11 mouse cellular contexts compared by ENCODE assay signal in the genomic region with DNA sequence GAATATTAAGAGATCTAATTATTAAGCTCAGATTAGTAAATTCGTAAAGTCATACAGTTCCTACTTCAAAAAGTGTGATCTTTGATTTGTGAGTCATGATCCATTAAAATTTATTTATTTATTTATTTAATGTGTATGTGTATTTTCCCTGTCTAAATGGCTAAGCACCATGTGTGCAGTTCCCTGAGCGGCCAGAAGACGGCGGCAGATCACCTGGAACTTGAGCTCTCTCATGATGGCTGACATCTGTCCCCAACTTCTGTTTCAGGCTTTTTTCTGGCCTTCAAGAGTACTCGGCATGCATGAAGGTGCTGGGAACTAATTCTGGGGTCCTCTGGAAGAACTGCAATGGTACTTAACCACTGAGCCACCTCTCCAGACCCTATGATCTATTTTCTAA. TPM values are rescaled to one million over a fixed set of nuclear protein-coding genes. Genes with fewer than 3 reads are reported as not detected.
A peak's percentile ranks its signal among the peaks of the same experiment; 100 is the strongest.
DNase-seq lines count a peak whose midpoint lies in the region; ATAC-seq and TF ChIP-seq lines count a peak whose summit lies in the region.
"Had no signal": no experiment of that assay in that cellular context is flagged by ENCODE, and none has a peak within 500 bp of the region (broad histone marks: within the 10 kb centered on the region; RNA-seq: fewer than 3 reads in every experiment).

No protein-coding gene starts in this region.

- H3K4me1 ChIP-seq in liver, embryonic 14.5 days (replicated peaks; ENCODE audit: control insufficient read depth in 2 of 2, insufficient read depth in 2 of 2, low read length in 1 of 2): no peaks in the 10 kb centered on the region
- no peaks in the 10 kb centered on the region for H3K4me1 ChIP-seq in liver, embryonic 11.5 days (replicated peaks; ENCODE audit: control insufficient read depth, insufficient read depth, low read length)
- no peaks in the 10 kb centered on the region for H3K4me1 ChIP-seq in bone marrow, adult 2 months (ENCODE audit: control insufficient read depth, insufficient read depth, low read length)
- H3K4me1 ChIP-seq: heart, embryonic 13.5 days had no signal

- H3K4me3 ChIP-seq in liver, embryonic 14.5 days (ENCODE audit: insufficient read depth in 1 of 2, low read depth in 2 of 2, low read length in 2 of 2): no peak overlapping the region
- H3K4me3 ChIP-seq in liver, embryonic 11.5 days (ENCODE audit: low read depth, low read length): no peak overlapping the region
- no peak overlapping the region for H3K4me3 ChIP-seq in bone marrow, adult 2 months (replicated peaks; ENCODE audit: control insufficient read depth, low read depth, low read length)
- H3K4me3 ChIP-seq: heart, embryonic 13.5 days; myocyte had no signal

- no peak overlapping the region for H3K27ac ChIP-seq in liver, embryonic 14.5 days
- no peak overlapping the region for H3K27ac ChIP-seq in liver, embryonic 11.5 days (ENCODE audit: low read depth, low read length)
- H3K27ac ChIP-seq in bone marrow, adult 2 months (ENCODE audit: control insufficient read depth, insufficient read depth, low read depth, low read length, poor library complexity): no peak overlapping the region
- H3K27ac ChIP-seq: heart, embryonic 13.5 days had no signal

- no peak for TF ChIP-seq POLR2A in bone marrow, adult 2 months (IDR thresholded peaks at IDR 0.05; ENCODE audit: borderline replicate concordance, control insufficient read depth, low read depth, low read length)

- ATAC-seq in liver, embryonic 14.5 days (ENCODE audit: insufficient read depth): no peak
- ATAC-seq in liver, embryonic 11.5 days (replicated peaks; ENCODE audit: low FRiP score): no peak
- ATAC-seq in erythroblast, adult 5-6 weeks (replicated peaks; ENCODE audit: low FRiP score, poor library complexity, severe bottlenecking): no peak
- ATAC-seq: activated CD4-positive, CD25-positive, alpha-beta regulatory T cell, adult 4 months had no signal

- no peaks in the 10 kb centered on the region for H3K36me3 ChIP-seq in liver, embryonic 14.5 days (replicated peaks; ENCODE audit: control insufficient read depth, insufficient read depth, low read depth)
- H3K36me3 ChIP-seq in liver, embryonic 11.5 days (ENCODE audit: control insufficient read depth, insufficient read depth, low read length): no peaks in the 10 kb centered on the region
- H3K36me3 ChIP-seq: heart, embryonic 13.5 days had no signal

- no peak overlapping the region for H3K9ac ChIP-seq in liver, embryonic 14.5 days (replicated peaks)
- H3K9ac ChIP-seq in liver, embryonic 11.5 days (ENCODE audit: low read depth, low read length): no peak overlapping the region
- H3K9ac ChIP-seq: heart, embryonic 13.5 days had no signal

- WGBS in liver, embryonic 14.5 days (ENCODE audit: insufficient replicate concordance): 70% methylated on average over 5 of the region's 5 CpGs
- WGBS in liver, embryonic 11.5 days: 87% methylated on average over 5 of the region's 5 CpGs
- 90% methylated on average over 5 of the region's 5 CpGs for WGBS in bone marrow, adult 2 months

- no peaks in the 10 kb centered on the region for H3K27me3 ChIP-seq in liver, embryonic 14.5 days (ENCODE audit: control insufficient read depth, insufficient read depth, low read length)
- H3K27me3 ChIP-seq in liver, embryonic 11.5 days (replicated peaks; ENCODE audit: control insufficient read depth, insufficient read depth, low read length): no peaks in the 10 kb centered on the region
- H3K27me3 ChIP-seq: heart, embryonic 13.5 days had no signal

- no peaks in the 10 kb centered on the region for H3K9me3 ChIP-seq in liver, embryonic 14.5 days (ENCODE audit: control insufficient read depth, low read length)
- peaks cover 4% of the 10 kb centered on the region; the same call in 1 of the 2 replicates for H3K9me3 ChIP-seq in liver, embryonic 11.5 days (ENCODE audit: control insufficient read depth, low read length)

- no peak overlapping the region for H3K4me2 ChIP-seq in liver, embryonic 14.5 days (ENCODE audit: low read depth)
- H3K4me2 ChIP-seq in liver, embryonic 11.5 days: no peak overlapping the region
- H3K4me2 ChIP-seq: heart, embryonic 13.5 days had no signal

- peak; percentile 51 for DNase-seq in heart, adult 11 months
- no peak for DNase-seq in heart, postnatal 36 days
- no peak for DNase-seq in liver, embryonic 14.5 days (ENCODE audit: low read depth in 3 of 3, low spot score in 3 of 3)
- DNase-seq in liver, embryonic 11.5 days (ENCODE audit: low spot score): no peak
- DNase-seq in 416B (ENCODE audit: low read depth): peak; percentile 33
- no peak for DNase-seq in adrenal gland, postnatal 14 days

- TF ChIP-seq EP300 in liver, embryonic 14.5 days (IDR thresholded peaks at IDR 0.05; ENCODE audit: low read depth): no peak

- intact Hi-C loops in heart, postnatal 36 days (cut with DNase I): no loop called here

- peak; percentile 50 for TF ChIP-seq CTCF in liver, embryonic 14.5 days (IDR thresholded peaks at IDR 0.05; ENCODE audit: low read depth)
- TF ChIP-seq CTCF in bone marrow, adult 2 months (IDR thresholded peaks at IDR 0.05; ENCODE audit: control insufficient read depth, insufficient read depth, low read length): 0 out of 2 replicates have a peak, but pooled peaks have one; percentile 22

RNA-seq across cellular contexts. Expression of a gene that starts 47.0 kb away (rescaled TPM):
- total RNA-seq in heart, postnatal 36 days (2021): 100 to 1,000 TPM; 217 to 238 TPM
- 9.5 and 22.8 TPM in 2 replicates for polyA plus RNA-seq in liver, embryonic 14.5 days (2012; rRNA removed)
- polyA plus RNA-seq in liver, embryonic 14.5 days (2014; fragmentation: Nextera tagmentation; extraction: Ambion mirVana): 146 and 152 TPM in 2 replicates
- 419 and 426 TPM in 2 replicates for polyA plus RNA-seq in liver, embryonic 11.5 days (2014; fragmentation: Nextera tagmentation; extraction: Ambion mirVana)
- 36.3 and 63.7 TPM in 2 replicates for polyA plus RNA-seq in bone marrow, adult 2 months (2011; ENCODE audit: insufficient read depth, insufficient read length, low replicate concordance, missing spikeins)
- 176 and 193 TPM in 2 replicates for total RNA-seq in adrenal gland, postnatal 14 days (2021)
- 25.6 and 63.3 TPM in 2 replicates for total RNA-seq in erythroblast, adult 5-6 weeks (2015; ENCODE audit: low replicate concordance)
- 4.9 and 13.7 TPM in 2 replicates for total RNA-seq in erythroblast, adult 5-6 weeks (2017; ENCODE audit: low replicate concordance)

Comparison
In these comparisons a context has a peak if more than half of its experiments do, and no peak if none do; other contexts are left out.
1. DNase-seq: peak in heart, adult 11 months (single experiment) and 416B (single experiment); none in heart, postnatal 36 days (0 of 2), liver, embryonic 14.5 days (0 of 3), liver, embryonic 11.5 days (single experiment) and adrenal gland, postnatal 14 days (single experiment).